Mouse (Mus musculus) NIH3T3 (cell line): Measurements from ENCODE around the gene Rmnd5b.

Source experiments
- DNase-seq: peaks from one replicate; pipeline ENCODE4 v3.0.0-alpha.2; 2012; ENCODE audit warnings: low read depth

Rmnd5b gene

DNA sequence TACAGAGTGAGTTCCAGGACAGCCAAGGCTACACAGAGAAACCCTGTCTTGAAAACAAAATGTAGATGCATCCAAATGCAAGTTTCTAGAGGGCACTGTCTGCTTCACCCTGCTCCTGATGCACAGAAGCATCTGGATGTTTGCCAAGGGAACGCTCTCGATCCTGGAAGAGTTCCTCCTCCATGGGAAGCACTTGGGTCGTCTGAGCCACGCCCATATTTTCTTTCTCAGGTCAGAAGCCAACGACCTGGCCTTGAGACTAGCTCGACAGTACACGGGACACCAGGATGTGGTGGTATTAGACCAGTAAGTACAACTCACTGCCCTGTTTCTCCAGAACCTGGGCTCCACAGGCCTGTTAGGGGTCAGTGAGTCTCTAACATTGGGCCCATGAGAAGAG, 44.5 kb downstream of the Rmnd5b start:
- no peak for DNase-seq

DNA sequence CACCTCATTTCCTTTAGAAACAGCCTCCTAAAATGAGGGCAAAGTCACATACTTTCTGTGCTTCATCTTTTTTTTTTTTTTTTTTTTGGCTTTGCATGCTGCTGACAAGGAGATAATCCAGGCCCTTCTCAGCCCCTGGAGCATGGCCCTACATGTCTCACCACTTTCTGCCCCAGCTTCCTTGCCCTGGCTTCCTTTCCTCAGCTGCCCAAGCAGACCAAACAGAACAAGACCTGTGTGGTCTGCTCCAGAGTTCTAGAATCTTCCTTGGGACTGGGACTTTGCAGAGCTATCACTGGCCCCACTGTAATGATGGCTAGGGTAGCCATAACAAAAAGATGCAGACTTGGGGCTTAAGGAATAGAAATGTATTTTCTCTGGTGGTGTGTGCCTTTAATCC, 45.7 kb downstream of the Rmnd5b start:
- no peak for DNase-seq

DNA sequence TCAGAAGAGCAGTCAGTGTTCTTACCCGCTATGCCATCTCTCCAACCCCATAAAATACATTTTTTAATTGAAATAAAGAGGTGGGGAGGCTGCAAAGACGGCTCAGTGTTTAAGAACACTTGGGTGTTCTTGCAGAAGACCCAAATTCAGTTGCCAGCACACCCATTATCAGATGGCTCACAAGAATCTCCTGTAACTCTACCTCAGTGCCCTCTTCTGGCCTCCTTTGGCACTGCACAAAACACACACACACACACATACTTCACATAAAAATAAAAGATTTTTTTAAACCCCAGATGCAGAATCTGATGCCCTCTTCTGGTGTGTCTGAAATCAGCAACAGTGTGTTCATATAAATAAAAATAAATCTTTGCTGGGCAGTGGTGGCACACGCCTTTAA, 46.9 kb downstream of the Rmnd5b start:
- peak; percentile 28 for DNase-seq

DNA sequence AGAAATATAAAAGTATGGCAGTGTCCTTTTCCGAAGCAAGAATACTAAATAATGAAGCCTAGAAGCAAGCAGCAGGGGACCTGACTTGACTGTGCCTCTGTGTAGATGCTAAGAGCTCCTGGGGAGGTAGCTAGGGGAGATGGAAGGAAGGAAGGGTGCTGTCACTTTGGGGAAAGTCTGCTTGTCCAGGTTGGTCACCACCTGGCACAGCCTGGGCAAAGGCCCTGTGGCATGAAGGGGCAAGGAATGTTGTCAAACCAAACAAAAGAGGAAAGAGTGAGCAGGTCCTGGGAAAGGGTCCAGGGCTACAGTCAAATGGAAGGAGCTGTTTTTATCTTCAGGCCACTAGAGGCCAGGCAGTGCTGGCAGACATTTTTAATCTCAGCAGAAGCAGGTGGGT, 48.6 kb downstream of the Rmnd5b start:
- no peak for DNase-seq

DNA sequence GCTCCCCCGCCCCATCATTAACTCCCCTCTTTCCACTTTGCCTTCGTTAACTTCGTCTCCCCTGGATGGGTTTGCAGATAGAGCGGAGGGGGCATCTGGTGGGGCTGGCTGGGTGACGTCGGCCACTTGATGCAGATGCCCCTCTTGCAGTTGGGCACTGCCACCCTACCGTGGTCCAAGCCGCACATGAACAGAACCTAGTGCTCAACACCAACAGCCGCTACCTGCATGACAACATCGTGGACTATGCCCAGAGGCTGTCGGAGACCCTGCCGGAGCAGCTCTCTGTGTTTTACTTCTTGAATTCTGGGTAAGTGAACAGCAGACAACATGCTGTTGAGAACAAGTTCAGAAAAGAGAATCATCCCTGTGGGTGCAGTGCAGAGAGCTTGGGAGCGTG, 49.3 kb downstream of the Rmnd5b start:
- DNase-seq: no peak

DNA sequence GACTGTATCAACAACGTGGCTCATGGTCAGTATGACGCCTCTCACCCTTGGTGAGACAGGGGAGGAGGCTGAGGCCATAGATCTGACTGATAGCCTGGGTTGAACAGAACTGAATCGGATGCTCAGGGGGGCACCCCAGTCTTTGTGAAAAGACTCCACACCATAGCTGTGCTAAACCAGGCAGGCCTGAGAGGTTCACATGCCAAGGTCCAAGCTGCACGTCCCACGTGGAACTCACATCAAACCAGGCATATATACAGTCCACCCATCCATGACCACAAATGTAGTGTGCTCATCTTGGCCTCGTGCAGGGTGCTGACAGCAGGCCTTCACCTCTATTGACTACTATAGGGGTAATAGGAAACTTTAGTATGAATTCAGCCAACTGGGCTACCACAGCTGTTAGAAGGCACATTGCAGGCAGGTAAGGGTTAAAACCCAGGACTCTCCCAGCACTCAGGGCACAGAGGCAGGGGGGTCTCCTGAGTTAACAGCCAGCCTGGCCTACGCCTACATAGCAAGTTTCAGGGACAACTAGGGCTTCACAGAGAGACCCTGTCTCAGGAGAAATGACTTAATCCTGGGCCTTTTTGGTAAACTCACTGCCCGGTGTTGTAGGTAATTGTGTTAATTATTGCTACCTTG, 50.0 kb downstream of the Rmnd5b start:
- peak; percentile 27 for DNase-seq

DNA sequence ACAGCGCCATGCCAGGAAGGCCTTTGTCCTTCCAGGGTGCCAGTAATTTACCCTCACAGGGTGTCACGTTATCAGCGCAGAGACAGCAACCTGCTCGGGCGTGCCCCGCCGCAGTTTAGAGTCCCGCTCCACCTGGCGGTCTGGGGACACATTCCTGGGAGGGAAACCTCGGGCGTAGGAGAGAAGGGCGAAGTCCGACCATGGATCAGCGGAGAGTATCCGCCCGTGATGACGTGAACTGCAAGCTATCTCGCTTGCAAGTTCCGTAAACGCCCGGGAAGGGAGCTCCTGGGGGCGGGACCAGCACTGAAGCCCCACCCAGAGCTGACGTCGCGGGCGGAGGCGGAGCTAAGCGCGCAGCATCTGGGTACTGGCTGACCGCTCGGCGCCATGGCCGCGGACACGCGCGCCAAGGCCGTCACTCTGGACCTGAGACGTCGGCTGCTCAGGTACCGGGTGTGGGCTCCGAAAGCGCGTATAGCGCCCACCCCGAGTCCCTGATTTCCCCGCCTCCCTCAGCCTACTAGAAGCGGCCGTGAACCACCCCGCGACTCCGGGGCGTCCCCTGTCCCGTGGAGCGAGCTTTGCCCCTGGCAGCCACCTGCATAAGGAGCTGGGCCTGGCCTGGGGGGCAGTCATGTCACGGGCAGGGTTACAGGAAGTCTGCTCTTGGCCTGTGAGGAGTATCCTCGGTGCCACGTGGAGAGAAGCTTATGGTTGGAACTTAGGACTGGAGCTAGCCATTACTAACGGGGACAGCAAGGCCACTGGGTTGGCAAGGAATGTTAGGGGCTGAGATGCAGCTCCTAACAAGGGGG, 51.1 kb downstream of the Rmnd5b start, which contains the start of gene Phykpl:
Gene Phykpl, plus strand, starts transcription at position 327 of the 818 bp plus-strand sequence.
- peak; percentile 99 for DNase-seq

DNA sequence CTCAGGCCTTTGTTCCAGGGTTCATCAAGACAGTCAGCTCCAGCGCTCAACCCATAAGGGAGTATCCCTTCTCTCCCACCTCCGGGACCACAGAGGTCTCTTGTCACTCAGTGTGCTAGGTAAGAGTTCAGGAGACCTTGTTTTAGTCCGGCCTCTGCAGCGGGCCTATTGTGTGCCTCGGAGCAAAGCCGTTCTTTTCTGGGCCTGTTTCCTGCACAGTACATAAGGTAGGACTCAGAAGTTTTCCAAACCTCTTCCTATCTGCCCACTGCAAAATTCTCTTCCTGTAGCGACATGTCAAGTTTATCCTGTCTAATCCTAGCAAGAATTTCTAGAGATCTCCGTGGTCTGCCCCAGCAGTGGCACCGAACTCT, 51.7 kb downstream of the Rmnd5b start:
- DNase-seq: no peak

DNA sequence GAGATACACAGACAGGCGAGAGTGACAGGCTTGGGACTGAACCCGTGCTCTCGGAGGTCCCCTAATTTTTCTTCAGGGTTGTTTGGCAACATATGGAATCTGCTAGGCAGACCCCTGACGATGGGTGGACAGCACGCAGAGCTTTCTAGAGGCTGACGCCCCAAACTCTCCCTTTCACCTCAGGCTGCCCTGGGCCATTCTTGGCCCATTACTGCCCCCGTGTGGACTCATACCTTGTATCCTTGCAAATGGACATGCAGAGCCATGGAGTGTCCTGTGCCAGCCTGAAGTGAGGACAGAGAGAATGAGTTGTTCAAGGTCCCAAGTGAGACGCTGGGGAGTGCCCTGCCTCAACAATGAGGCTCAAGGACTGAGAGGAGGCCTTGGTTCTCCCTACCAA, 53.0 kb downstream of the Rmnd5b start:
- DNase-seq: peak; percentile 81

DNA sequence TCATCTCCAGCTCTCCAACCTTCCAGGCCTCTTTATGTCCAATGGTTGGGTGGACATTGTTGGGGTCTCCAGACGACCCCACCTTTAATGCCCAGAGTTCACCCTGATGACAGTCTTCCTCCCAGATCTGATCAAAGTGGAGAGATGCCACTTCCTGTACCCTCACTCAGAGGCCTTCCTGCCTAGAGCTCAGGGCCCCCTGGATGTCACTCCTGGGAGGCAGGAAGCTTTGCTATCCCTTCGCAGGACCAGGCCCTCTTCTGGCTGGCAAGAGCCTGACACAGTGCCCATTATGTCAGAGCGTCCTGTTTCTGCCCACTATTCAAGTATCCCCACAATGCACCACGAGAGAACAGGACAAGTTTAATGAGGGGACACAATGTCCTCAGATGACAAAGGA, 56.7 kb downstream of the Rmnd5b start:
- DNase-seq: no peak

DNA sequence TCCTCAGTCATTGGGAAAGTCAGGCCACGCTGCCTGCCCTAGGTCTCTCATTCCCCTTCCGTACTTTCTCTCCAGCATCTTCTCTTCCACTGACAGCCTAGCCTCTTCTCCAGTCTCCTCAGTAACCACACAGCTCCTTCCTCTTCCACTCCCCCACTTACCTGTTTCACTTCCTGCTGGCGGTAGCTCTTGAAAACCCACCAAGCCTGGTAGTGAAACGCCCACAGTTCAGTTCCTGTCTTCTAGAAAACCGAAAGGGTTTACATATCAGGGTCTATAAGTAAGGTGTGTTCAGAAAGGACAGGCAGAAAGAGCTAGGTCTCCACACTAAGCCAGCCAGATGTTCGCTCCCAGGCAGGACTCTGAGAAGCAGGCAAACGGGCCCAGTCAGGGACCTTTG, 58.1 kb downstream of the Rmnd5b start:
- DNase-seq: no peak

DNA sequence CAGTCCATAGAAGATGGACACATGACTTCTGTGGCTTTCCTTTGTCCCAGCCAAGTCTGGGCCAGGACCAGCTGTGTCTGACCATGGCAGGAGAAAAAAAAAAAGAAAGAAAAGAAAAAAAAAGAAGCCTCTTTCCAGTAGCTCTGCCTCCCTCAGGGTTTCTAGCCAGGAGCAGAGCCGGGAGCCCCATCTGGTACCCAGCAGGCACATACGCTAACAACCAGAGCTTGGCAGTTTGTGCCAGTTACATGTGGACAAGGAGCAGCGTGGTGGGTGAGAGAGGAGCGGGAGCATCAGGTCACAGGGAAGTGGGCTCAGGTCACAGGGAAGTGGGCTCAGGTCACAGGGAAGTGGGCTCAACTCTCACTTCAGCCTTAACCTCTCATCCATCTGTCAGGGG, 59.2 kb downstream of the Rmnd5b start:
- no peak for DNase-seq
